Mouse (Mus musculus): Measurements from ENCODE around the gene Rexo5.

- TF ChIP-seq FLI1 (IDR thresholded peaks at IDR 0.05; ENCODE audit: low read length) (no peak), GATA1 (IDR thresholded peaks at IDR 0.05; ENCODE audit: borderline replicate concordance, low read length) (no peak)
Measured at GRCm38 (mm10) chr7:119873050-119873449, 79.2 kb downstream of the Rexo5 start.

Data from megakaryocyte, embryonic 14.5 days (primary cell).